Mouse (Mus musculus) c-Kit-negative CD71-positive TER-119-positive erythroid progenitor cells, embryonic 14.5 days (primary cell): ENCODE measurements around the gene Ptk7.
A peak's percentile ranks its signal among the peaks of the same experiment; 100 is the strongest.

ENCODE experiments used
- DNase-seq: peaks from one replicate; pipeline ENCODE4 v3.0.0-alpha.2; 2013; ENCODE audit warnings: low read depth, low spot score

The Ptk7 gene

DNA sequence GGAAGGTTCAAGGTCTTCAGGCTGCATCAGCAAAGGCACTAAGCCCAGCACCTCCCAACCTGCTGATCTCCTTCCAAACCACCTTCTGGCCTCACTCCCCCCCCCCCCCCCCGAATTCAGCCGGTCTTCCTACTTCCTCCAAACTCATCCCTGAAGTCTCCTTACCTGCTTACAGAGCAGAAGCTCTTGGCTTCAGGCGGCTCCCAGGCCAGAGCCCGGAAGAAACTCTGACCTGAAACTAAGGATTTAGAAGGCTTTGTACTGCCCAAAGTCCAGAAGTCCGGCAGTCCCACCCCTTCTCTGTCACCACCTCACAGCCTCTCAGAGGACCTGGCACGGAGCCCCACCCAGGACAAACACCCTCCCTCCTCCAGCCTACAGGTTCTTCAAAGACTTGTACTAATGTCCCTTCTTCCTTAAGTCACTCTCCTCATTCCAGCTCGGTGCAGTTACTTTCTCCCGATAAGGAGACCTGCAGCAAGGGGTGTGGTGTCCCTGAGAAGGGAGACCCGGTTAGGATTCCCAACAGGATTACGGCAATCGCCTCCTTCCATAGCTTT, 15.7 kb upstream of the Ptk7 start:
- peak; percentile 22 for DNase-seq

DNA sequence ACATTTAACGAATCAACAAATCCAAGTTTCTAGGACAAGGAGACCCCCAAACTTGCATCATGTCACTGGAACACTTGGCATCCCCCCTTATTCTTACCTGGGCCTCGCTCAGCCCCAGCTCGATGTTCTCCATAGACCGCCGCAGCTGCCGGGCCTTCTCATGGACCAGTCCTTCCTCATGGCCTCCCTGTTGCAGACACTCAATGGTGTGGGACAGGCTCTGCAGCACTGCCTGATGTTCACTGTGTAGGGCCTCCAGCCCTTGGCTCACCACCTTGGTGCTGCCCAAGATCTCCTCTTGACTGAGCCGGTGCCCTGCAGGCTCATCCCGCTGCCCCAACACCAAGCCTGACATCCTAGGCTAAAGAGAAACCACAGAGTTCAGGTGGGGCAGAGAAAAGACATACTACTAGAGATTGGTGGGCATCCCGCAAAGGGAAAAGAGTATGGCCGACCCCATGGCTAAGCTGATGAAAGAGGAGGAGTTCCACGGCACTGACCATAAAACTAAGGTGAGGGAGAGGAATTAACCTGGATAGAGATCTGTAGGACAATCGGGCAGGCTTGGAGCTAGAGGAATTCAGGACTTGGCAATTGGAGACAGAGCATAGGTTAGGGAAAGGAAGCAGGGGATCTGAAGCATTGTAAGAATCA, 15.0 kb upstream of the Ptk7 start:
- DNase-seq: no peak

DNA sequence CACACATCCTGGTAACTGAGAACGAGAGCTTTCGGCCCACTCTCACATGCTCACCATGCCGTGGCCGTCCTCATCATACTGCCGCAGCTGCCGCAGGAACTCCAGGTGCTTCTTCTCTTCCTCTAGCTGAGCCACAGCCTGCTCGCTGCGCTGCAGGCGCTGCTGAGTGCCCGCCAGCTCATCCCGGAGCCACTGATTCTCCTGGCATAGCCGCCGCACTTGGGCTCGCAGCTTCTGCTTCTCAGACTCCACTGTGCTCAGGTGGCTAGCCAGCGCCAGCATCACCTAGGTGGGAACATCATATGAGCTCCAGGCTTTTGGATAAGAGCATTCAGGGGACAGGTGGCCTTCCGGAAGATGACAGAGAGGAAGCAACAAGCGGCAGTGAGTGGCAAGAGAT, 12.8 kb upstream of the Ptk7 start:
- DNase-seq: no peak

DNA sequence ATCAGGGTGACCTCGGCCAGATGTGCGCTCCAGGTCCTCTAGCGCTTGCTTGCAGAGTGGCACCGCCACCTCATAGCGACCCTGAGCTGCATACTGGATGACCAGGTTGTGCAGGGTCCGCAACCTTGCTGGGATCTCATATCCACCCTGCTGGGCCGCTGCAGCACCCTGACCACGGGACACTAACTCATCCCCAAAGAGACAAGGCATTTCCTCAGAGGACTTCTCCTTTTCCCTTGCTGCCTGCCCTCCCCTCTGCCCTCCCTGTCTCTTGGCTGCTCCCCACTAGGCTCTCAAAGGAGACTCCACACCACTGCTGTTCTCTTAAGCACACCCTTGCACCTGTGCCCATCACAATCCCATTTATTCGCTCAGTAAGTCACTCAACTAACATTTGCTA, 10.6 kb upstream of the Ptk7 start:
- no peak for DNase-seq

DNA sequence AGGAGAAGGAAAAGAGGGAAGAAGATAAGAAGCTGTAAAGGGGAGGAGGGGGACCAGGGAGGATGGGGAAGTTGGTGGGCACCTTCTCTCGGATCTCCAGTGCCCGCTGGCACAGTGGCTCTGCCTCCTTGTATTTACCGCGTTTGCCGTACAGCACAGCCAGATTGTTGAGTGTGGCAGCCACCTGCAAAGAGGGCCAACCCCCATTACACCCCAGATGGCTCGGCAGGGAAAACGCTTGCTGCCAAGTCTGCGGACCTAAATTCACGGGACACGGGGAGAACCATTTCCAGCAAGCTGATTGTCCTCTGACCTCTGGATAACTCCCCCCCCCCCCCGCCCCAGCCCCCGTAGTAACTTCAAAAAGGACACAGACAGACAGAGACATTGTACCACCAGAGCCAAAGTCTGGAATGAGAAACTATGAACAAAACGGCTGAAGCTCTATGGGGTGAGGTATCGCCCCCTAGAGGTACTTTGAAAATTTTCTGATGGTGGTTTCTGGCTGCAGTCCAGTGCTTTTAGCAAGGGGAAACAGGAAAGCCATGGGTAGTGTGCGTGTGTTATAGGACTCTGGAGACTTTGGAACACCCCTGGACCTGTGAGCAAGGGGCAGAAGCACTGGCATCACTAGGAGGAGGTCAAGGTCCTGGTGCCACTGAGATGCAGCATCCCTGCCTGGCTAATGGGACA, 7.7 kb upstream of the Ptk7 start:
- no peak for DNase-seq

GRCm38 (mm10) chr17:46629685-46630441, 559 bp upstream of the Ptk7 start:
- DNase-seq: no peak

GRCm38 (mm10) chr17:46628471-46628790, 873 bp downstream of the Ptk7 start:
- DNase-seq: no peak

DNA sequence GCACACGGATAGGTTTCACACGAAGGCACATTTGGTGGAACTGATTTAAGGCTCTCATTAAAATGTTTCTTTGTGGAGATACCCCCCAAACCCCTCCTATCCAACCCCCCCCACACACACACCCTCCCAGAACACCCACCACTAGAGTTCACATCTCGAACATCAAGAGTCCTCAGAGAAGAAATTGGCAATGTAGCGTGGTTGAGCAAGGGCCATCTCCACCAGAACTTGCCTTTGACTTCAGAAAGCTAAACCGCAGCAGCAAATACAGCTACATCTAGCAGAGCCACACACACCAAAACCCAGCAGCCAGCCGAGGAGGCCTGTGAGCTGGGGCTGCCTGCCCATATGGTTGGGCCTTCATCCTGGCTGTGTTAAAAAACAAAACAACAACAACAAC, 1.9 kb downstream of the Ptk7 start:
- DNase-seq: no peak

DNA sequence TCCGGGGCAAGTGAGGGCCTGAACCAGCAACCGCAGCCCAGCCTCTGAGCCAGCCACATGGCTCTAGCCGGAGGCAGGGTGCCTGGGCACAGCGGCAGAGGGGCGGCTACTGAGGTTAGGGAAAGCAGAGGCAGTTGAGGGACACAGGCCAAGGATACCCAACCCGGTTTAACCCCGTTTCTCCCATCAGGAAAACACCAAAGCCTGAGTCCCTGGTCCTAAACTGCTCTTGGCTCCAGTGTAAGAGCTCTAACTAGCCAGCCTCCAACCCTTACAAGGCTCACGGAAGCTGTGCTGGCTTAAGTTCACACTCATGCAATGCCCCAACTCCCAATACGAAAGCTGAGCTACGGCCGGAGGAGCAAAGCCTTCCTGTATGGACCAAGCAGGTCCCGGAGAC, 4.7 kb downstream of the Ptk7 start:
- DNase-seq: no peak

DNA sequence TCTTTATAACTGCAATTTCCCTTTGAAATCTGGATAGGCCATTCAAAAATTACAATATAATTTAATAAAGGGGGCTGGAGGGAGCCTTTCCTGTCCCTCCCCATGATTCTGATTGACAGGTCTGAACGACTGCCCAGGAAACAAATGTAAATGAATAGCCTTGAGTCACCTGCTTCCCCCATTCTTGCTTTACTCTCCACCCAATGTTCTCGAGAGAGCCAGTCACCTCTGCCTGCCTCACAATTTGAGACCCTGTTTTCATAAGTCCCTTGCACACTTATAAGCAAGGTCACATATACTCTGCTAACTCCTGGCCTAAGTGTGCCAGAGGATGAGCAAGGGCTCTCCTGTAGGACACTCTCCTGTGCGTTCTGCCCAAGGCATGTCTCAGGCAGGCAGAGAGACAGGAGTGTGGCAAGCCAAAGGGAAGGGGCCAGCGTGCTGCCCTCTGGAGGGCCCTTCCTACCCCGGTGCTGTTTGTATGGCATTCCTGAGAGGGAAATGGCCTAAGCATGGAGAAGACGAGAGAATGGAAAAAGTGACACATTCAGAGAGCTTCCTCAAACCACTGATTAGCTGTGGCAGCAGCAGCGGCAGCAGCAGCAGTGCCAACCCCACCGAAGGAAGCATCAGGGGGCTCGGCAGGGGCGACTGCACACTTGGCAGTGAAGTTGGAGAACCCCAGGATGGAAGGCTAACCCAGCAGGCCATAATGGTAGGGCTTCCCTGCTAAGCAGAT, 5.3 kb downstream of the Ptk7 start:
- no peak for DNase-seq

DNA sequence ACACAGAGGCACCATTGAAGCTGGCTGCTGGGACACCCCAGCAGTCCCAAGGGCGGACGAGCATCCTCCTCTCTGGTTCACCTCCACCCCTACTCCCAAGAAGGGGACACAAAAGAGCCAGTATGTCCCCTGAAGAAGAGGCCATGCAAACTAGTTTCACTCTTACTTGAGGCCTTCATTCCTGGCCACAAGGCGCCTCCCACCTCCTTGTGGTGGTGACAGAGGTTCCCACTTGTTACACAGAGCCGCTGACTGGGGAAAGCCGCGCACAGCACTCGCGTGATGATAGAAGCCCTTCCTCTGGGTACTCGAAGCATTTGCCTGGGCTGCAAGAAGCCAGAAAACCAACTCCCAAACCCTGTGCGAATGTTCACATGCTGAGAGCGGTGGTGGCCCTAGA, 7.0 kb downstream of the Ptk7 start:
- no peak for DNase-seq

DNA sequence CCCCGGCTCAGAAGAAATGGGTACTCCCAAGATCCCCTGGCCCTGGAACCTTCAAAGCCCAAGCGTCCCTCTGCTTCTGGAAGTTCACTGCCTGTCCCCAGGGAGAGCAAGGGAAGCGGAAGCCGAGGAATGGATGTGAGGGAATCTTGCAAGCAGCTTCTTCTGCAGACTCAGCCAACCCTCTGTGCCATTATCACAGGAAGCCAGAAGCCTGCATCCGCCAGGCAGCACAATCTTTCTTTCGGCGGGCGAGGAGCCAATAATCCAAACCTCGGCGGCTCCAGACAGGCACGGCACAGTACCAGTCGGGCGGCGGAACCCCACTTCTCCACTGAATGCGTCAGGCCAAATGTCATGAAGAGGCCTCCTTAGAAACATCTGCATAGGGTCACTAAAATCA, 8.0 kb downstream of the Ptk7 start:
- DNase-seq: no peak

DNA sequence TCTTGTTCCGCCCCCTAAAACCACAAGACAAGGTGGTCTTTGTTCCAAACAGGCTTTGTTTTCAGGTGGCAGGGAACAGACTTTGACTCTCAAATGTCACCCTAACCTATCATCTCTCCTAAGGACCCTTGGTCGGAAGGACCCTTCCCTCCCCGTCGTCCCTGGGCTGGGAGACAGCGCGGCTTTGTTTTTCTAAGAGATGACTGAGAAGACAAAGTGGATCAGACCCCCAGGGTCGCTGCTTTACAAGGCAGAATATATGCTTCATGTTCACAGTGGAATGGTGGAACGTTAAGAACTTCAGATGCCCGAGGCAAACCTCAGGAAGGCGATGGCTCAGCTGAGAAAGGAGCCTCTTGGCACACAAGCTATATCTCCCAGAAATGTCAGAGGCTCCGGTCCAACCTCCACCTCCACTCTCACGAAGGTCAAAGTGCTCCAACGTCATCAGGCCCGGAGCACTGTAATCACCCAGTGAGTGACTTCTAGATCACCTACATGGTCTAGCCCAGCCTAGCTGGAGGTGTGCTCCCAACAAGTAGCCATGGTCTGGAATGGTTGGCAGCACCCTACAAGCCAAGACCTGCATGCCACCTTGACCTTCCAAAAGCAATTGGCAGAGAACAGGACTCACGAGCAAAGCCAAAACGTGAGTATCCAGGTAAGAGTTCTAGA, 9.5 kb downstream of the Ptk7 start:
- no peak for DNase-seq

DNA sequence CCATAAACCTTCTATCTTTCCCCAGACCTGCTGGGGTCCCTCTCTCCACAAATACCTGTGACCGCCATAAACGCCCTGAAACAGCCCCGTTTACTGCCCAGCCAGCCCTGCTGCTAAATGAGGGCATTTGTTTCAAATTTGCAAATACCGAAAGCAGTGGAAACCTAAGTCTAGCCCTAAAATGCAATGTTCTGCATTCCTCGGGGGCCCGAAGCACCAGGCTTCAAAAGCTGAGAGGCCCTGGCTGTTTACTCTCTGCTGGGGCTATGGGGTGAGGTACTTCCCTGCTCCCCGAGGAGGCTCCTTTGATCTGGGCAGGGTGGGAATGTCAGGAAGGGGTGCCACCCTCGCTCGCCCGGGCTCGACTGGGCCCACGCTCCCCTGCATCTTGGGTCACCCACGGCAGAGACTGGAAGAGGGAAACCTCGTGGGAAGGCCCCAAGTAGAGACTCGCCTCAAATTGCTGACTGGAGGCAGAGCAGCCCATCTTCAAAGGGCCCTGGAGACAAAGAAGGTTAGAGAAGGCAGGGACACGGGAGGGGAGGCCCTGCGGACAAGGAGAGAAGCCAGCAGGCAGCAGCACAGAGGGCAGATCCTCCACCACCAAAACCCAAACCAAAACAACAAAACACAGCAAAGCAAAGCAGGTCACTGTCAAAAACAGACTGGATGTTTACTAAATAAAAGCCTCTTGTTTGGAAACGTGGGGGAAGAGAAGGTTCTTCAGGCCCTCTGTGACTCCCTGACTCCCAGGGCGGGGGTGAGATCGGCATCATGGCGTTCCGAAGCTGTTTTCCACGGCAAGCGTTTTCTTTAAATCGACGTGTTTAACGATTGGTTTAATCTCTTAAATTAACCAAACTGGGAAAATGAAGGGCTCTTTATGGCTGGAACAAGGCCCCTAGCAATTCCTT, 10.3 kb downstream of the Ptk7 start:
- DNase-seq: no peak

- DNase-seq: no peak
Observed at GRCm38 (mm10) chr17:46618394-46618768, 10.9 kb downstream of the Ptk7 start.

GRCm38 (mm10) chr17:46617799-46618198, 11.5 kb downstream of the Ptk7 start:
- no peak for DNase-seq

GRCm38 (mm10) chr17:46613229-46613628, 16.1 kb downstream of the Ptk7 start:
- no peak for DNase-seq

- no peak for DNase-seq
Observed at GRCm38 (mm10) chr17:46612820-46613219, 16.5 kb downstream of the Ptk7 start.

GRCm38 (mm10) chr17:46612189-46612588, 17.1 kb downstream of the Ptk7 start:
- no peak for DNase-seq

GRCm38 (mm10) chr17:46611316-46611715, 18.0 kb downstream of the Ptk7 start:
- no peak for DNase-seq
